Mouse (Mus musculus) urinary bladder, postnatal 25 days (tissue): Measurements from ENCODE around the gene Tbl3.

Source experiments
- DNase-seq: peaks from one replicate; pipeline ENCODE4 v3.0.0; 2022; ENCODE audit warnings: low spot score

The Tbl3 gene

GRCm38 (mm10) chr17:24653967-24654710, 53.3 kb downstream of the Tbl3 start:
- DNase-seq = peak; percentile 77

GRCm38 (mm10) chr17:24651835-24652234, 55.6 kb downstream of the Tbl3 start:
- no peak for DNase-seq

GRCm38 (mm10) chr17:24650766-24651165, 56.7 kb downstream of the Tbl3 start:
- no peak for DNase-seq

GRCm38 (mm10) chr17:24650070-24650616, 57.3 kb downstream of the Tbl3 start, which contains the start of gene Slc9a3r2:
Gene Slc9a3r2, minus strand, starts transcription at chr17:24650327.
- peak; percentile 48 for DNase-seq

GRCm38 (mm10) chr17:24649581-24650069, 57.8 kb downstream of the Tbl3 start:
- DNase-seq = peak; percentile 41

- DNase-seq = no peak
Measured at GRCm38 (mm10) chr17:24648731-24649377, 58.6 kb downstream of the Tbl3 start.
